ENCODE assay signal across 31 mouse cellular contexts in genomic region chr6:118090827-118091226, GRCm38 (mm10).
"Had no signal": no experiment of that assay in that cellular context is flagged by ENCODE, and none has a peak within 500 bp of the region (broad histone marks: within the 10 kb centered on the region; RNA-seq: fewer than 3 reads in every experiment).

No protein-coding gene starts in this region.

- H3K4me1 ChIP-seq: limb, embryonic 10.5 days; limb, embryonic 12.5 days; limb, embryonic 13.5 days; limb, embryonic 15.5 days; liver, embryonic 12.5 days; liver, embryonic 13.5 days; liver, embryonic 15.5 days; lung, embryonic 15.5 days; midbrain, embryonic 10.5 days; midbrain, embryonic 12.5 days; midbrain, embryonic 13.5 days; midbrain, embryonic 15.5 days; neural tube, embryonic 12.5 days; neural tube, embryonic 13.5 days had no signal

- H3K4me3 ChIP-seq: limb, embryonic 10.5 days; limb, embryonic 12.5 days; limb, embryonic 13.5 days; limb, embryonic 15.5 days; liver, embryonic 12.5 days; liver, embryonic 13.5 days; liver, embryonic 15.5 days; lung, embryonic 15.5 days; megakaryocyte, embryonic 14.5 days; midbrain, embryonic 10.5 days; midbrain, embryonic 12.5 days; midbrain, embryonic 13.5 days; midbrain, embryonic 15.5 days; myocyte; neural tube, embryonic 12.5 days; neural tube, embryonic 13.5 days had no signal

- H3K4me2 ChIP-seq: limb, embryonic 12.5 days; limb, embryonic 13.5 days; limb, embryonic 15.5 days; liver, embryonic 12.5 days; liver, embryonic 13.5 days; liver, embryonic 15.5 days; lung, embryonic 14.5 days; lung, embryonic 15.5 days; midbrain, embryonic 11.5 days; midbrain, embryonic 12.5 days; midbrain, embryonic 13.5 days; midbrain, embryonic 15.5 days; neural tube, embryonic 12.5 days; neural tube, embryonic 13.5 days had no signal

- H3K27me3 ChIP-seq: limb, embryonic 12.5 days; limb, embryonic 13.5 days; limb, embryonic 15.5 days; liver, embryonic 12.5 days; liver, embryonic 13.5 days; liver, embryonic 15.5 days; midbrain, embryonic 12.5 days; midbrain, embryonic 13.5 days; midbrain, embryonic 15.5 days; neural tube, embryonic 12.5 days; neural tube, embryonic 13.5 days had no signal

- H3K36me3 ChIP-seq: limb, embryonic 10.5 days; limb, embryonic 12.5 days; limb, embryonic 13.5 days; limb, embryonic 15.5 days; liver, embryonic 12.5 days; liver, embryonic 13.5 days; liver, embryonic 15.5 days; lung, embryonic 15.5 days; midbrain, embryonic 10.5 days; midbrain, embryonic 12.5 days; midbrain, embryonic 13.5 days; neural tube, embryonic 12.5 days; neural tube, embryonic 13.5 days had no signal

- H3K9me3 ChIP-seq: limb, embryonic 10.5 days; limb, embryonic 12.5 days; limb, embryonic 13.5 days; limb, embryonic 15.5 days; liver, embryonic 12.5 days; liver, embryonic 13.5 days; liver, embryonic 15.5 days; lung, embryonic 15.5 days; midbrain, embryonic 10.5 days; midbrain, embryonic 12.5 days; midbrain, embryonic 13.5 days; midbrain, embryonic 15.5 days; neural tube, embryonic 12.5 days; neural tube, embryonic 13.5 days had no signal

- H3K9ac ChIP-seq: limb, embryonic 12.5 days; limb, embryonic 13.5 days; limb, embryonic 15.5 days; liver, embryonic 12.5 days; liver, embryonic 13.5 days; liver, embryonic 14.5 days; liver, embryonic 15.5 days; liver, postnatal 0 days; lung, embryonic 14.5 days; lung, embryonic 15.5 days; midbrain, embryonic 12.5 days; midbrain, embryonic 13.5 days; midbrain, embryonic 15.5 days; neural tube, embryonic 12.5 days; neural tube, embryonic 13.5 days had no signal

- DNase-seq: left cerebral cortex, postnatal 4 days; liver, embryonic 13.5 days; liver, postnatal 0 days; lung, adult 18-20 months; lung, adult 2 months; lung, embryonic 14.5 days; lung, postnatal 10 days; lung, postnatal 14 days; lung, postnatal 36 days; lung, postnatal 4 days; midbrain, embryonic 14.5 days had no signal

- ATAC-seq: liver, embryonic 12.5 days; liver, postnatal 0 days; lung, postnatal 0 days; midbrain, embryonic 13.5 days; midbrain, embryonic 15.5 days; midbrain, embryonic 16.5 days had no signal

- H3K27ac ChIP-seq: limb, embryonic 10.5 days; limb, embryonic 12.5 days; limb, embryonic 13.5 days; limb, embryonic 15.5 days; liver, embryonic 12.5 days; liver, embryonic 13.5 days; liver, embryonic 14.5 days; liver, embryonic 15.5 days; lung, embryonic 15.5 days; macrophage; midbrain, embryonic 10.5 days; midbrain, embryonic 12.5 days; midbrain, embryonic 13.5 days; midbrain, embryonic 15.5 days; neural tube, embryonic 12.5 days; neural tube, embryonic 13.5 days had no signal
